Mouse (Mus musculus) kidney, embryonic 15.5 days (tissue): Measurements from ENCODE around the gene Tmem220. TPM values are rescaled to one million over a fixed set of nuclear protein-coding genes. Genes with fewer than 3 reads are reported as not detected.

Experiments
- ATAC-seq: fragments of 200-750 bp; cut with Nextera tagmentation; replicated peaks from 2 replicates; pipeline ENCODE4 v1.8.0; 2017; ENCODE audit warnings: moderate TSS enrichment; ENCODE audit not compliant: low FRiP score
- H3K27ac ChIP-seq: fragments of 300-500 bp; sonication (generic); 2 replicates; pipeline ENCODE4 v1.5.1; 2015; ENCODE audit warnings: mild to moderate bottlenecking, inconsistent platforms
- H3K27me3 ChIP-seq: fragments of 300-500 bp; sonication (generic); 2 replicates; pipeline ENCODE4 v1.6.1; 2015; ENCODE audit warnings: inconsistent platforms
- H3K36me3 ChIP-seq: fragments of 300-500 bp; sonication (generic); 2 replicates; pipeline ENCODE4 v1.6.1; 2015; ENCODE audit warnings: inconsistent platforms
- H3K4me1 ChIP-seq: fragments of 300-500 bp; sonication (generic); 2 replicates; pipeline ENCODE4 v1.6.1; 2015; ENCODE audit warnings: inconsistent platforms
- H3K4me2 ChIP-seq: fragments of 300-500 bp; sonication (generic); 2 replicates; pipeline ENCODE4 v1.6.1; 2015; ENCODE audit warnings: moderate library complexity, mild to moderate bottlenecking, inconsistent platforms
- H3K4me3 ChIP-seq: fragments of 300-500 bp; sonication (generic); replicated peaks from 2 replicates; pipeline ENCODE4 v1.5.1; 2015; ENCODE audit warnings: mild to moderate bottlenecking, inconsistent platforms
- H3K9ac ChIP-seq: fragments of 300-500 bp; sonication (generic); 2 replicates; pipeline ENCODE4 v1.6.1; 2015; ENCODE audit warnings: mild to moderate bottlenecking, inconsistent platforms
- H3K9me3 ChIP-seq: fragments of 300-500 bp; sonication (generic); replicated peaks from 2 replicates; pipeline ENCODE4 v1.6.1; 2016; ENCODE audit warnings: inconsistent platforms
- WGBS: fragments of 180-500 bp; shearing (Covaris S2); methylation state at CpG from one replicate; pipeline ENCODE4 v1.1.7; 2015; ENCODE audit warnings: mixed read lengths; 5-methylcytosine and 5-hydroxymethylcytosine counted together
- polyA plus RNA-seq: library from polyadenylated mRNA; unstranded; fragments of >200 nt; fragmentation: Nextera tagmentation; extraction: Ambion mirVana; gene quantifications from 2 replicates; pipeline ENCODE4 v1.2.1, GENCODE M21; 2015

Tmem220 gene
- 1.4 and 1.6 TPM in 2 replicates for polyA plus RNA-seq

GRCm38 (mm10) chr11:67024867-67025477 is at the start of gene Tmem220:
TSS of gene Tmem220 (plus strand) at chr11:67025154.
- Histone ChIP-seq H3K27ac (peak within 1 kb of the TSS; percentile 42; the same call in 1 of the 2 replicates), H3K36me3 (no peaks in the 10 kb centered on the region), H3K4me3 (peak within 1 kb of the TSS; percentile 57), H3K27me3 (peaks cover 9% of the 10 kb centered on the region), H3K9me3 (no peaks in the 10 kb centered on the region), H3K9ac (peak within 1 kb of the TSS; percentile 61), H3K4me1 (peaks cover 9% of the 10 kb centered on the region), H3K4me2 (peak within 1 kb of the TSS; percentile 78)
- 2% methylated on average over 35 of the region's 35 CpGs for WGBS
- ATAC-seq, result peak; percentile 99

DNA sequence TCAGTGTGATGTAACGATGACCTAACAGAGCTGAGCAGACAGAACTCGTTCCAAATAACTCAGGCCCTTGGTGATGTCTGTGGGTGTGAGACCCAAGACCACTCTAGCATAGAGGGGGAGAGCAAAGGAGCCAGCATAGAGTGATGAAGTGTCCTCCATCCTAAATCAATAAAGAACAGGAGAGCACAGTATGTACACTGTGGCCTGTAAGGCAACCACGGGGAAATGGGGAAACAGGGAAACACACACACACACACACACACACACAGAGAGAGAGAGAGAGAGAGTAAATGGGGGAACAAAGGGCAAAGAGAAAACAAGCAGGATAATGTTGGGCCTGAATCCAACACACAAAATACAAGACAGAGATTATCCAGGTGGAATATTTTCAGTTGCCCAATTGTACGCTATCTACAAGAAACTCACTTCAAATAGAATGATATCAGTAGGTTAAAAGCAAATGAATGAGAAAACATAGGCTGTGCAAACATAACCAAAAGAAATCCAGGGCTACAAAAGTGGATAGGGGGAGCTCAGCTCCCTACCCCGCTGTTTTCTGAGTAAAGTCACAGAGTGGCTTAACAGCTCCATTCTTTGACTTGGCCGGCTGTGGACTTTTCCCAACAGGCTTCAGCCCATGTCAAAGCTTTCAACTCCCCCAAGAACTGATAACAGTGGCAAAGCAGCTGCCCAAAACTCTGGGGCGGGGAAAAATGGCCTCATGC is 49.2 kb upstream of the Tmem220 start:
- Histone ChIP-seq H3K4me3 (no peak overlapping the region), H3K4me2 (no peak overlapping the region), H3K9ac (no peak overlapping the region), H3K9me3 (peaks cover 11% of the 10 kb centered on the region; the same call in 1 of the 2 replicates), H3K36me3 (no peaks in the 10 kb centered on the region), H3K4me1 (no peaks in the 10 kb centered on the region), H3K27me3 (no peaks in the 10 kb centered on the region), H3K27ac (no peak overlapping the region)
- 88% methylated on average over 7 of the region's 7 CpGs for WGBS
- ATAC-seq, result no peak

GRCm38 (mm10) chr11:66981336-66982115 is 43.4 kb upstream of the Tmem220 start:
- no peaks in the 10 kb centered on the region for H3K27me3 ChIP-seq
- H3K9me3 ChIP-seq, result no peaks in the 10 kb centered on the region
- H3K4me3 ChIP-seq, result no peak overlapping the region
- H3K9ac ChIP-seq, result no peak overlapping the region
- no peaks in the 10 kb centered on the region for H3K36me3 ChIP-seq
- 81% methylated on average over 15 of the region's 15 CpGs for WGBS
- no peak overlapping the region for H3K27ac ChIP-seq
- H3K4me2 ChIP-seq, result no peak overlapping the region
- H3K4me1 ChIP-seq, result peaks cover 29% of the 10 kb centered on the region
- ATAC-seq, result no peak

- Histone ChIP-seq H3K4me3 (no peak overlapping the region), H3K27ac (0 out of 2 replicates have a peak overlapping the region, but pooled peaks have one; percentile 81), H3K9me3 (no peaks in the 10 kb centered on the region), H3K27me3 (no peaks in the 10 kb centered on the region), H3K36me3 (no peaks in the 10 kb centered on the region), H3K4me1 (peaks cover 29% of the 10 kb centered on the region), H3K9ac (no peak overlapping the region), H3K4me2 (no peak overlapping the region)
- ATAC-seq, result no peak
- 38% methylated on average over 6 of the region's 6 CpGs for WGBS
Measured at GRCm38 (mm10) chr11:66982794-66983193, 42.2 kb upstream of the Tmem220 start.

DNA sequence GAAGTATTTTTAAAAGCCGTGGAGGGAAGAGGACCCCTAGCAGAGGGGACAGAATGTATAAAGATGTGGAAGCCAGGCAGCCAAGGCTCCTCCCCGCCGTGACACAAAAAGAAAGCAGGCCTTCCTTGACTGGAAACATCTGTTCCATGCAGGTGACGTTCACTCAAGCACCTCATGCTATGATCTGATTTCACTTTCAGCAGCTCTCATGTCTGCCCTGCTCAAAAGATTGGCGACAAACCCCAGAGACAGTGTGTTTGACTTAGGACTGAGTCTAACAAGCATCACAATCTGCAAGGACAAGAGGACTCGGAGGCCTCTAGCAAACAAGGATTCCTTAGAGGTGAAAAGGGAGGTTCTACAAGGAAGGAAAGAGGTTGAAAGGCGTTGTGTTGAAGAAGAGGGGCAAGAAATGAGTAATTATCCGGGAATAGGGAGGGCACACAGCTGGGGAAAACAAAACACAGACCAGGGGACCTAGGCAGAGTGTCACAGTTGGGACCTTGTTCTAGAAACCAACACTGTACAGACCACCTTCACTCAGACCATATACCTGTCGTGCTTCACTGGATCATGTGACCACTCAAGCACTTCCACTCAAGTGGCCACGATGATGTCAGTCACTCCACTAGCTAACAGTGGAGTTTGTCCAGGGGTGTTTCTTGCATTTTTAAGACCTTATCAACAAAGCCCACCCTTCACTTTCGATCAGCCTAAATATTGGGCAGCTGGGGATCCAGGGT is 41.4 kb upstream of the Tmem220 start:
- H3K36me3 ChIP-seq, result no peaks in the 10 kb centered on the region
- 34% methylated on average over 11 of the region's 11 CpGs for WGBS
- no peak overlapping the region for H3K9ac ChIP-seq
- no peak overlapping the region for H3K4me2 ChIP-seq
- peak overlapping the region; percentile 81 for H3K27ac ChIP-seq
- H3K9me3 ChIP-seq, result no peaks in the 10 kb centered on the region
- H3K27me3 ChIP-seq, result no peaks in the 10 kb centered on the region
- H3K4me1 ChIP-seq, result peaks cover 29% of the 10 kb centered on the region
- H3K4me3 ChIP-seq, result no peak overlapping the region
- ATAC-seq, result peak; percentile 19; the same call in 1 of the 2 replicates

- H3K27ac ChIP-seq, result peak overlapping the region; percentile 81
- ATAC-seq, result peak; percentile 80
- peak overlapping the region; percentile 78 for H3K4me2 ChIP-seq
- H3K36me3 ChIP-seq, result no peaks in the 10 kb centered on the region
- peak overlapping the region; percentile 49 for H3K4me3 ChIP-seq
- 5% methylated on average over 28 of the region's 28 CpGs for WGBS
- peak overlapping the region; percentile 35; the same call in 1 of the 2 replicates for H3K9ac ChIP-seq
- no peaks in the 10 kb centered on the region for H3K27me3 ChIP-seq
- peaks cover 29% of the 10 kb centered on the region for H3K4me1 ChIP-seq
- no peaks in the 10 kb centered on the region for H3K9me3 ChIP-seq
Measured at GRCm38 (mm10) chr11:66984165-66985135, 40.5 kb upstream of the Tmem220 start.

- peak overlapping the region; percentile 78 for H3K4me2 ChIP-seq
- 23% methylated on average over 11 of the region's 11 CpGs for WGBS
- no peaks in the 10 kb centered on the region for H3K9me3 ChIP-seq
- peak overlapping the region; percentile 49 for H3K4me3 ChIP-seq
- peak overlapping the region; percentile 35; the same call in 1 of the 2 replicates for H3K9ac ChIP-seq
- ATAC-seq, result 0 out of 2 replicates have a peak, but pooled peaks have one; percentile 45
- H3K4me1 ChIP-seq, result peaks cover 29% of the 10 kb centered on the region
- no peaks in the 10 kb centered on the region for H3K36me3 ChIP-seq
- peak overlapping the region; percentile 81; the same call in 1 of the 2 replicates for H3K27ac ChIP-seq
- H3K27me3 ChIP-seq, result no peaks in the 10 kb centered on the region
Measured at GRCm38 (mm10) chr11:66985136-66985702, 39.7 kb upstream of the Tmem220 start.

DNA sequence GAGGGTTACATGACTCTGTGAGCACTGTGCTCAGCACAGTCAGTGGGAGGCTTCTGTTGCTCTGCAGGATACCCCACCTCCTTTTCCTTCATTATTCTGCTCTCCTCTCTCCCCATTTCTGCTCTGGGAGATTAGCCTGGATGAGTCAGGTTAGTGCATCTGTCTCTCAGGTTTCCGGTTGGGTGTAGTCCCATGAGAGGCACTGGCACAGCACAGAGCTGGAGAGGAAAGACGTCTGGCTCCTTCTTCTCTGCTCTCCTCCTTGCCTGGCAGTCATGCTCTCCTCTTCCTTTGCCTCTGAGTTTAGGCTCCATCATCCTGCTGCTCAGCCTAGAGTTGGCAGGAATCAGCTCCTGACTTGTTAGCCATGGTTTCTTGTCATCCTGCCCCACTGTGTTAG is 32.8 kb upstream of the Tmem220 start:
- H3K27ac ChIP-seq, result no peak overlapping the region
- WGBS, result 90% methylated on average over 2 of the region's 2 CpGs
- no peak for ATAC-seq

GRCm38 (mm10) chr11:66993674-66994073 is 31.3 kb upstream of the Tmem220 start:
- no peak for ATAC-seq
- no peaks in the 10 kb centered on the region for H3K36me3 ChIP-seq

More for the DNA sequence above, 32.8 kb upstream of the Tmem220 start:
- Histone ChIP-seq H3K36me3 (no peaks in the 10 kb centered on the region), H3K4me1 (no peaks in the 10 kb centered on the region), H3K4me2 (no peak overlapping the region), H3K9ac (no peak overlapping the region), H3K9me3 (no peaks in the 10 kb centered on the region), H3K27me3 (no peaks in the 10 kb centered on the region), H3K4me3 (no peak overlapping the region)

DNA sequence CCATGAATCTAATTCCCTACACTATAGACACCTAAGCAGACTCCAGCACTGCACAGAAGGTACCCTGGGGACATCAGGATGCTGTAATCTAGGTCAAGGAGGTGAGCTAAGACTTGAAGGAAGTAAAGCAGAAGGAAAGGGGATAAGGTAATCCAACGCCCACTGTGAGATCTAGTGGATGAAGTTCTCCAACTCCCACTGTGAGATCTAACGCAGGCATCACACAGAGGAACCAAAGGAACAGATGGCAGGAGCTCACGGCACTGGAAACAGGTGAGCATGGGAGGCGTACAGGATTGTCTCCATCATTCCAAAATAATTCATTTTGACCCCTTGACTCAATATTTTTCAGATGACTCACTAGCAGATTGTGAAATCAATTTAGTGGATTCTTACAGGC is 28.5 kb upstream of the Tmem220 start:
- H3K4me2 ChIP-seq, result no peak overlapping the region
- ATAC-seq, result no peak
- H3K4me1 ChIP-seq, result 0 out of 2 replicates have a peak, but pooled peaks cover 6% of the 10 kb centered on the region
- no peak overlapping the region for H3K4me3 ChIP-seq
- H3K36me3 ChIP-seq, result no peaks in the 10 kb centered on the region
- no peaks in the 10 kb centered on the region for H3K27me3 ChIP-seq
- H3K9ac ChIP-seq, result no peak overlapping the region
- H3K27ac ChIP-seq, result no peak overlapping the region
- 91% methylated on average over 4 of the region's 4 CpGs for WGBS
- no peaks in the 10 kb centered on the region for H3K9me3 ChIP-seq

More at GRCm38 (mm10) chr11:66993674-66994073, 31.3 kb upstream of the Tmem220 start:
- Histone ChIP-seq H3K9ac (no peak overlapping the region), H3K27ac (no peak overlapping the region), H3K27me3 (no peaks in the 10 kb centered on the region), H3K4me2 (no peak overlapping the region), H3K9me3 (no peaks in the 10 kb centered on the region), H3K4me3 (no peak overlapping the region), H3K4me1 (0 out of 2 replicates have a peak, but pooled peaks cover 6% of the 10 kb centered on the region)
- WGBS, result 36% methylated on average over 1 of the region's 1 CpGs
